Mouse (Mus musculus): ENCODE measurements around the gene Sost. TPM values are rescaled to one million over a fixed set of nuclear protein-coding genes. Genes with fewer than 3 reads are reported as not detected.
"Not testable (repeated sequence)": the region's sequence is repeated elsewhere in the genome, so short reads cannot be mapped to it uniquely, and the experiment has no call there.

Gene Sost
- not detected in 2 replicates for total RNA-seq (2014; fragmentation: Nextera tagmentation)
- not detected in 2 replicates for total RNA-seq (2017)

DNA sequence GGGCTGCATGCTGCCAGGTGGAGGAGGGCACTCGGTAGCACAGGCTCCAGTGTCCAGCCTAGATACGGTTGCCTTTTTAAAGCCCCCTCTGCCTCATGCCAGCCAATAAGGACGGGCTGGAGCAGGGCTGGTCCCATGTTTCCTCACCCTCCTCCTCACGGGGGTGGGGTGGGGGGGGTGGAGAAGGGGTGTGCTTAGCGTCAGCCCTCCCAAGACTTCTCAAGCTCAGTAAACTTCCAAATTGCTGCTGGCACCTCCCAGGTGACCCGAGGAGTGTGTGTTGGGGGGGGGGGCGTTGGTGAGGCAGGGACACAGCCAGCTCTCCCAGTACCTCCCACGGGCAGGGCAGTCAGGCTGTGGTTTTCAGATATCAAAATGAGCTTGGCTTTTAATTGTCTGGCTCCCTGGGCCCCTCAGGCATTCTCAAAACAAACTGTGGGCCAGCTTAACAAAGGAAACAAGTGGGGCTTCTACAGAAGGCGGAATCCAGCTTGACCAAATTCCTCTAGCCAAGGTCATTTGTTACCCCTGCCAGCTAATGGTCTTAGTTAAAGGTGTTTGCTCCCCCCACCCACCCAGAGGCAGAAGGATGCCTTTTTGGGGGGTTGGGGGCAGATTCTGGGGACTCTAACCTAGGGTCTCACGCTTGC is at the start of gene Sost:
Gene Sost, minus strand, starts transcription at position 51 of the 650 bp plus-strand sequence.
- ATAC-seq (replicated peaks; ENCODE audit: low FRiP score, low TSS enrichment, poor library complexity, severe bottlenecking) = no peak

GRCm38 (mm10) chr11:102016136-102016535 is 49.3 kb upstream of the Sost start:
- no peak for ATAC-seq (replicated peaks; ENCODE audit: low FRiP score, low TSS enrichment, poor library complexity, severe bottlenecking)

DNA sequence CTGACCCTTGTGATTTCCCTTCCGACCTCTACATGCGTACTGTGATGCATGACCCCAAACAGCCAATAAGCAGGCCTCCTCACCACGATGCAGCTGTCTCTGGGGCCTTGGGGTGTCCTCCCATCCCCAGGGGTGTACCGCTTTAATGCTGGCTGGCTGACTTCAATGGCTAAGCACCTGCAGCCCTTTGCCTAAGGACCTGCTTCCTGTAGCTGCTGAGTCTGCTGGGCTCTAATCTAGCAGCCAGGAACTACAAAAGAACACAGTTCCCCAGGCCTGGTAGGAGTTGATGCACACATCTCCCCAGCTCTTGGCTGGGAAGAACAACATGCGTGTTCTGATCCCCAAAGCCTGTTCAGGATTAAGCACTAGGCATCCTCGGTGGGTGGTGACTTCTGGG is 48.7 kb upstream of the Sost start:
- ATAC-seq (replicated peaks; ENCODE audit: low FRiP score, low TSS enrichment, poor library complexity, severe bottlenecking) = no peak

DNA sequence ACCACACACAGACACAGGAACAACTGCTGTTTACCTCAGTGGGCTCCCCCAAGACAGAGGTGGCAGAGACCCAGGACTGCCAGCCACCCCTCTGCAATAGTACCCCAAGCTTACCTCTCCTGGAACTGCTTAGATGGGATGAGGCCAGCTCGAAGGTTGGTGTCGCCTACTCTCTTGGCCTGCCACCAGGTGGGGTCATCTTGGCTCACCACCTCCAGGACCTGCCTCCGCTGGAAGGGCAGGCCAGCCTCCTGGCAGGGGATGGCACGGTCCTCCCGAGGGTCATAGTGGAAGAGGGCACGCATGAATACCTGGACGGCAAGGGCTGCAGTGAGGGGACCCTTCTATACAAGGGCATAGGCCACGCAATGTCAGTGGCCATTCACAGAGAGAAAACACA is 46.4 kb upstream of the Sost start:
- 0 out of 2 replicates have a peak, but pooled peaks have one; percentile 16 for ATAC-seq (replicated peaks; ENCODE audit: low FRiP score, low TSS enrichment, poor library complexity, severe bottlenecking)

- ATAC-seq (replicated peaks; ENCODE audit: low FRiP score, low TSS enrichment, poor library complexity, severe bottlenecking) = no peak
These were observed 44.7 kb upstream of the Sost start for GRCm38 (mm10) chr11:102011510-102011909.

DNA sequence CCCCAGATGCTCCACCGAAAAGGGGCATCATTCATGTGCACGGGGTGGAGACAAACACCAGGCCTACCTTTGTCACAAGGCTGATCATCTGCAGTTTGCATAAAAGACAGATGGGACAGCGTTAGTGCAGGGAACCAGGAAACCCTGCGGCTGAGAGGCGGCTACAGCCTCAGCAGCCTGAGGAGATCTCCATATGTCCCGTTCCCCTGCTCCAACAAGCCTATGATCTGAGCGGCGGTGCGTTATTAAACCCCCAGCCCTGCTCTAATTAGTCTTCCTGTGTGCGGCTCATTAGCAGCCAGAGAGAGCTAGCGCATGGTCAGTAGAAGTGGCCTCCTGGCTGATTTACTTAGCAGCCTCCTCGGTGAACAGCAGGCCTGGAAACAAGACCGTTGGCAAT is 43.3 kb upstream of the Sost start:
- no peak for ATAC-seq (replicated peaks; ENCODE audit: low FRiP score, low TSS enrichment, poor library complexity, severe bottlenecking)

- ATAC-seq (replicated peaks; ENCODE audit: low FRiP score, low TSS enrichment, poor library complexity, severe bottlenecking) = no peak
These were observed 42.3 kb upstream of the Sost start for GRCm38 (mm10) chr11:102008954-102009637.

- ATAC-seq (replicated peaks; ENCODE audit: low FRiP score, low TSS enrichment, poor library complexity, severe bottlenecking) = no peak
These were observed 41.6 kb upstream of the Sost start for GRCm38 (mm10) chr11:102008372-102008771.

- no peak for ATAC-seq (replicated peaks; ENCODE audit: low FRiP score, low TSS enrichment, poor library complexity, severe bottlenecking)
These were observed 39.9 kb upstream of the Sost start for GRCm38 (mm10) chr11:102006688-102007087.

GRCm38 (mm10) chr11:102006271-102006670 is 39.5 kb upstream of the Sost start:
- ATAC-seq (replicated peaks; ENCODE audit: low FRiP score, low TSS enrichment, poor library complexity, severe bottlenecking) = no peak

- no peak for ATAC-seq (replicated peaks; ENCODE audit: low FRiP score, low TSS enrichment, poor library complexity, severe bottlenecking)
These were observed 37.4 kb upstream of the Sost start for GRCm38 (mm10) chr11:102004251-102004650.

DNA sequence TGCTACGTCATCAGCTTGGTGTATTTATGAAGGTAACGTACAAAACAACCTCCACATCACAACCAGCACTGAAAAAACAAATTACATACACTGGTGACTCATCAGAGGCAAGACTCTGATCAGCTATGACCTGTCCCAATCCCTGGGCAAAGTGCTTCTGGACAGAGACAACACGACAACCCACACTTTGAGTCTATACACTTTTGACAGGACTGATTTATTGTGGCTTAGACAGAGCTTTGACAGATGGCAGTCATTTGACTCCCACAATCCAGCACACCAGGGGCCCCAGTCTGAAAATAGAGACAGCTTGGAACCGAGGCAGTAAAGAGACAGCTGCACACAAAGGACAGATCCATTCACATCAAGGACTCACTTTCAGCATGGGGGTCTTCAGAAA is 32.7 kb upstream of the Sost start:
- no peak for ATAC-seq (replicated peaks; ENCODE audit: low FRiP score, low TSS enrichment, poor library complexity, severe bottlenecking)

DNA sequence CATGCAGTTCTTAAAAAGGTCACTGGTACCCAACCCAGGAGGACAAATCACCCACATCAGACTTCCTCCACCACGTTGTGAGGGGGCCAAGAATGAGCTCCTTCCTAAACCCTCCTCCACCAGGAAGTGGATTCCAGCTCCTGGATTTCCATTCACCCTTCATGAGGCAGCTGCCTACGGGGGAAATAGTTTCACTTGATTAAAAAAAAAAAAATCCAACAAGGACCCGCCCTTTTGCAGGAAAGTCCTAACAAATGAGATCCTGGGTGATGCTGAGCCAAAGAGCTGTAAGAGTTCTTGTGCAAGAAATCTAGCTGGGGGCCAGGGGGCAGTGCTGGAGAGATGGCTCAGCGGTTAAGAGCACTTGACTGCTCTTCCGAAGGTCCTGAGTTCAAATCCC is 31.4 kb upstream of the Sost start:
- ATAC-seq (replicated peaks; ENCODE audit: low FRiP score, low TSS enrichment, poor library complexity, severe bottlenecking) = no peak

GRCm38 (mm10) chr11:101995938-101996337 is 29.1 kb upstream of the Sost start:
- no peak for ATAC-seq (replicated peaks; ENCODE audit: low FRiP score, low TSS enrichment, poor library complexity, severe bottlenecking)

- peak; percentile 86 for ATAC-seq (replicated peaks; ENCODE audit: low FRiP score, low TSS enrichment, poor library complexity, severe bottlenecking)
These were observed 27.3 kb upstream of the Sost start for GRCm38 (mm10) chr11:101994100-101994499.

DNA sequence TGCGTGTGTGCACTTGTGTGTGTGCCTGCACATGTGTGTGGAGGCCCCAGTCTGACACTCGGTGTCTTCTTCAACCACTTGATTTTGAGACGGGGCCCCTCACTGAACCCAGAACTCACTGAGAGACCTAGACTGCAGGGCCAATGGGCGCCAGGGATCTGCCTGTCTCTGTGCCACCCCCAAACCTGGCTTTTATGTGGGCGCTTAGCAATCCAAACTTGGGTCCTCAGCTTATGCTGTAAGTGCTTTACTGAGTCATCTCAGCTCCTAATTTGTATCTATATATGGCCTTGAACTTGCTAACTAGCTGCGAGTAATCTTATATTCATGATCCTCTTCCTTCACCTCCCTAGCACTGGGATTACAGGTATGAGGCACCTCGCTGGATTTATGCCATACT is 25.6 kb upstream of the Sost start:
- no peak for ATAC-seq (replicated peaks; ENCODE audit: low FRiP score, low TSS enrichment, poor library complexity, severe bottlenecking)

GRCm38 (mm10) chr11:101991813-101992212 is 25.0 kb upstream of the Sost start:
- ATAC-seq (replicated peaks; ENCODE audit: low FRiP score, low TSS enrichment, poor library complexity, severe bottlenecking) = no peak

DNA sequence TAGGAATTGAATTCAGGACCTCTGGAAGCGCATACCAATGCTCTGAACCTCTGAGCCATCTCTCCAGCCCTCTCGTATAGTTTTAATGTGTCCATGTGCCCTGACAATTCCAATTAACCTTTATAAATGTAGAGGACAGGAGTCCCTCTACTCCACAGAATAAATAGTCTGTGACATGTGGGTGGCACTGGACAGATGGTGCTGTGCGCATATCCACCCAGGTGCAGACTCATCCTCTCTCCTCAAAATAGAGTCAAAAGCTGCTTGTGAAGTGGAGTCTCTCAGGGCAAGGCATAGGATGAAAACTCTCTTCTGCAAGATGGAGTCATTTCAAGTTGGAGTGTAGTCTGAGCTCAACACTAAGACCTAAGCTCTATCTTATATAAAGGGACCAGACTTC is 23.4 kb upstream of the Sost start:
- ATAC-seq (replicated peaks; ENCODE audit: low FRiP score, low TSS enrichment, poor library complexity, severe bottlenecking) = no peak

DNA sequence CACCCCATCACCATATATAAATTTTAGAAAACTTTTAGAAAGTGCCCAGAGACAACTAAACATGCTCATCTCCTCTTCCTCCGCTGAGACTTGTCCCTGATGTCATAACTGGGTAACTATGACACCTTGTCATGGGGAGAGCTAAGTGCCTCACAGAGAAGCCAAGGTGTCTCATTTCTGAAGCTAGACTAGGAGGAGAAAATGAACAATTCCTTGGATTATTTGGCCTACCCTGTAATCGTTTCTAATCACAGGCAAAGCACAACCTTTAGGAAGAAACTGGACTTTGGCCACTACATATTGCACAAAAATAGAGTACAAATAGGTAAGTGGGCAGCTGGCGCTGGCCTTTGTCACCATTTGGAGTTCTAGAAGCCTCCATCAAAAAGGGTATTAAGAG is 20.1 kb upstream of the Sost start, which contains the start of gene Dusp3:
Gene Dusp3, minus strand, starts transcription at position 101 of the 400 bp plus-strand sequence.
- no peak for ATAC-seq (replicated peaks; ENCODE audit: low FRiP score, low TSS enrichment, poor library complexity, severe bottlenecking)

GRCm38 (mm10) chr11:101985990-101986389 is 19.2 kb upstream of the Sost start:
- peak; percentile 63 for ATAC-seq (replicated peaks; ENCODE audit: low FRiP score, low TSS enrichment, poor library complexity, severe bottlenecking)

DNA sequence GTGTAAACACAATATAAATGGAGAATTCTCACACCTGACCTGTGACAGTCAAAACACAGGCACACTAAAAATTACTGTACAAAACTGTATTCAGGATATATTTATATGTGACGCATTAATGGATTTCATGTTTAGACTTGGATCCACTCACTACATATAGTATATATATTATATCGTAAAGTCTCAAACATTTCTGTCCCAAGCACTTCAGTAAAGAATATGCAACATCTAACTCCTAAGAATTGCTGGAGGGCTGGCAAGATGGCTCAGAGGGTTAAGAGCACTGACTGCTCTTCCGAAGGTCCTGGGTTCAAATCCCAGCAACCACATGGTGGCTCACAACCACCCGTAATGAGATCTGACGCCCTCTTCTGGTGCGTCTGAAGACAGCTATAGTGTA is 18.6 kb upstream of the Sost start:
- ATAC-seq (replicated peaks; ENCODE audit: low FRiP score, low TSS enrichment, poor library complexity, severe bottlenecking) = not testable (repeated sequence)
